Mouse (Mus musculus) left cerebral cortex, adult 9 months (tissue): ENCODE results near the gene Hmga1b.
A peak's percentile ranks its signal among the peaks of the same experiment; 100 is the strongest.
"Not testable (repeated sequence)": the region's sequence is repeated elsewhere in the genome, so short reads cannot be mapped to it uniquely, and the experiment has no call there.

Experiments used
- DNase-seq, 2 experiments: peaks; one replicate each; pipeline ENCODE4 v3.0.0; 2022; ENCODE audit warnings: low spot score in 2 of 2

Hmga1b gene

GRCm38 (mm10) chr11:120762672-120763041, at the start of gene Hmga1b:
TSS of gene Hmga1b (plus strand) at chr11:120762794.
- not testable (repeated sequence) for DNase-seq

GRCm38 (mm10) chr11:120713580-120714518, 48.7 kb upstream of the Hmga1b start, which contains the start of the genes Cenpx and Lrrc45:
TSS of gene Cenpx (minus strand) at chr11:120713738.
TSS of gene Lrrc45 (plus strand) at chr11:120713925.
- DNase-seq, result peak; percentile 97 to 99

- DNase-seq, result no peak
Measured at GRCm38 (mm10) chr11:120714546-120714945, 48.0 kb upstream of the Hmga1b start.

- DNase-seq, result no peak
Measured at GRCm38 (mm10) chr11:120715131-120715530, 47.5 kb upstream of the Hmga1b start.

- DNase-seq, result no peak
Measured at GRCm38 (mm10) chr11:120719242-120719641, 43.4 kb upstream of the Hmga1b start.

- DNase-seq, result no peak
Measured at GRCm38 (mm10) chr11:120719841-120720376, 42.7 kb upstream of the Hmga1b start.

- DNase-seq, result peak in 1 of 2 experiments; percentile 90
Measured at GRCm38 (mm10) chr11:120720450-120720849, 42.1 kb upstream of the Hmga1b start.

- peak in 1 of 2 experiments; percentile 44 for DNase-seq
Measured at GRCm38 (mm10) chr11:120721124-120722066, 41.2 kb upstream of the Hmga1b start, which contains the start of gene Rac3. TSS of gene Rac3 (plus strand) at chr11:120721470.

- DNase-seq, result no peak
Measured at GRCm38 (mm10) chr11:120722067-120722630, 40.4 kb upstream of the Hmga1b start.

GRCm38 (mm10) chr11:120722761-120723382, 39.7 kb upstream of the Hmga1b start:
- no peak for DNase-seq

- DNase-seq, result no peak
Measured at GRCm38 (mm10) chr11:120723509-120723908, 39.1 kb upstream of the Hmga1b start.

- DNase-seq, result no peak
Measured at GRCm38 (mm10) chr11:120726243-120727168, 36.1 kb upstream of the Hmga1b start.

- peak in 1 of 2 experiments; percentile 81 for DNase-seq
Measured at GRCm38 (mm10) chr11:120727169-120727527, 35.4 kb upstream of the Hmga1b start, which contains the start of gene Dcxr. TSS of gene Dcxr (minus strand) at chr11:120727281.

GRCm38 (mm10) chr11:120727564-120727963, 35.0 kb upstream of the Hmga1b start:
- no peak for DNase-seq

GRCm38 (mm10) chr11:120728530-120729240, 33.9 kb upstream of the Hmga1b start:
- DNase-seq, result no peak

GRCm38 (mm10) chr11:120729432-120730050, 33.1 kb upstream of the Hmga1b start:
- DNase-seq, result not testable (repeated sequence)

- DNase-seq, result no peak
Measured at GRCm38 (mm10) chr11:120730331-120730870, 32.2 kb upstream of the Hmga1b start.

GRCm38 (mm10) chr11:120731395-120731794, 31.2 kb upstream of the Hmga1b start:
- no peak for DNase-seq
